Mouse (Mus musculus): ENCODE results near the gene Rpgr.

- no peak for TF ChIP-seq CTCF (IDR thresholded peaks at IDR 0.05; ENCODE audit: low read depth, low read length)
- TF ChIP-seq POLR2A (IDR thresholded peaks at IDR 0.05; ENCODE audit: extremely low read depth, insufficient read depth, low read length), result no peak
Measured at GRCm38 (mm10) chrX:10243916-10244315, 27.2 kb upstream of the Rpgr start.
